Mouse (Mus musculus): ENCODE results near the gene Stard3. TPM values are rescaled to one million over a fixed set of nuclear protein-coding genes. Genes with fewer than 3 reads are reported as not detected.

The Stard3 gene
- polyA plus RNA-seq, 1 experiment from 2014 or later: 54.5 TPM

GRCm38 (mm10) chr11:98342000-98342945, 15.9 kb upstream of the Stard3 start:
- WGBS: 3% methylated on average over 29 of the region's 29 CpGs
- H3K27me3 ChIP-seq (ENCODE audit: low read depth, poor library complexity, severe bottlenecking): peaks cover 100% of the 10 kb centered on the region
- H3K4me3 ChIP-seq: peak overlapping the region; percentile 37

GRCm38 (mm10) chr11:98345253-98345652, 12.9 kb upstream of the Stard3 start:
- Histone ChIP-seq H3K9me3 (replicated peaks) (no peaks in the 10 kb centered on the region), H3K4me1 (peaks cover 52% of the 10 kb centered on the region), H3K4me3 (peak overlapping the region; percentile 39), H3K27ac (replicated peaks) (no peak overlapping the region), H3K27me3 (ENCODE audit: low read depth, poor library complexity, severe bottlenecking) (peaks cover 100% of the 10 kb centered on the region), H3K36me3 (no peaks in the 10 kb centered on the region)
- peak; percentile 82 for DNase-seq (ENCODE audit: low spot score)
- WGBS: 2% methylated on average over 14 of the region's 14 CpGs

More at GRCm38 (mm10) chr11:98342000-98342945, 15.9 kb upstream of the Stard3 start:
- Histone ChIP-seq H3K9me3 (replicated peaks) (no peaks in the 10 kb centered on the region), H3K27ac (replicated peaks) (no peak overlapping the region), H3K4me1 (peaks cover 44% of the 10 kb centered on the region), H3K36me3 (no peaks in the 10 kb centered on the region)
- peak; percentile 92 for DNase-seq (ENCODE audit: low spot score)

DNA sequence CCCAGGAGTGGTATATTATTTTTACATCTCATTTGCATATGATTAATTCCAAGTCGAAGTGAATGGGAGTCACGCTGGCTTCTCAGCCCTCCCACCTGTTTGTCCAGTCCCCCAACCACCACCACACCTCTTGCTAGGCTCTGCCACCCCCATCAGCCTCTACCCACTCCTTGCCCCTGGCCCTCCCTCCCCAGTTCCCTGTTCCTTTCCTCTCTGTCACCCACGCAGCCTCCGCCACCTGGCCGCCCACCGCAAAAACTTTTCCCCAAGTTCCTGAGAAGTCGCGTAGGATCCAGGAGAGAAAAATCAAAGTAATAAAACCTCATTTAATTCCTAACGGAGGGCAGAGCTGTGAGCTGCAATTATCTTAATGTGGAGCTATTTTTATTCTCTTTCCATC, 12.0 kb upstream of the Stard3 start:
- Histone ChIP-seq H3K27ac (replicated peaks) (no peak overlapping the region), H3K27me3 (ENCODE audit: low read depth, poor library complexity, severe bottlenecking) (peaks cover 100% of the 10 kb centered on the region), H3K4me1 (peaks cover 52% of the 10 kb centered on the region), H3K36me3 (no peaks in the 10 kb centered on the region), H3K4me3 (no peak overlapping the region), H3K9me3 (replicated peaks) (no peaks in the 10 kb centered on the region)
- WGBS: 5% methylated on average over 9 of the region's 9 CpGs
- DNase-seq (ENCODE audit: low spot score): no peak

- Histone ChIP-seq H3K27me3 (ENCODE audit: low read depth, poor library complexity, severe bottlenecking) (peaks cover 100% of the 10 kb centered on the region), H3K36me3 (no peaks in the 10 kb centered on the region), H3K4me1 (peaks cover 46% of the 10 kb centered on the region), H3K4me3 (peak overlapping the region; percentile 68), H3K27ac (replicated peaks) (no peak overlapping the region), H3K9me3 (replicated peaks) (no peaks in the 10 kb centered on the region)
- no peak for DNase-seq (ENCODE audit: low spot score)
- WGBS: 2% methylated on average over 10 of the region's 12 CpGs
Measured at GRCm38 (mm10) chr11:98347385-98348082, 10.6 kb upstream of the Stard3 start.

DNA sequence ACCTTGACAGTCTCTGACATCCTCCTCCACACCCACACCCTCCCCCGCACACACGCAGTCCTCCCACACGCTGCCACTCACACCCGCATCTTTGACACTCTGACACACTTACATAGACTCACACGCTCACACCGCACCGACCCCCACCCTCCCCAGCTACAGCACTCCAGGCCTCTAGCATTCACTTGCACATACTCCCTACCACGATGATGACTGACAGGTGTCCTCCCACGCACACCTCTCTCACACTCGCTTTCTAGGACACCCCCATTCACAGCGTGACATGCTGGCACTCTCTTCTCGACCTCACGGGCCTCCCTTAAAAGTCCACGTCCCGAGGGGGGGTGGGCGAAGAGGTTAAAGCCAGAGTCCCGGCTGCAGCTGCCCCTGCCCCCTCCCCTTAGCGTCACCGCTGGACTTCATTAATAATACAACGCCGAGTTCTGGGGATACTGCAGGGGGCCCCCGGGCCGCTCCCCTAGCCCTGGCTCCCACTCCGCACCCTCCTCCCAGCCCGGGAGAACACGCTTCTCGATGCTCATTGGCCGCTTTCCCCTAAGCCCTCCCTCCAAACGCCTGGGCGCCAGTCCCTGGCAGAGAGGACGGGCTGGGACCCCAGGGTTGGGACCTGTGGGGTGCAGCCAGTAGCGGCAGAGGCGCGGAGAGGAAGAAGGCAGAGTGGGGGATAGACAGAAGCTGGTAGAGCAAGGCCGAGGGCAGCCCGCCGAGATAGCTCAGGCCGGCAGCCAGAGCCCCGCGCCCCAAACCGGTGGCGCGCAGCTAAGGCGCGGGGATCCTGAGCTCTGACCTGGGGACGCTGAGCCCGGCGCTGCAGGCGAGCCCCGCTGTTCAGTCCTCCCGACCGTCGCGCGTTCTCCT, 9.8 kb upstream of the Stard3 start, which contains the start of gene Ppp1r1b:
Gene Ppp1r1b, plus strand, starts transcription at position 322 of the 879 bp plus-strand sequence.
- Histone ChIP-seq H3K36me3 (no peaks in the 10 kb centered on the region), H3K27ac (replicated peaks) (peak within 1 kb of the TSS; percentile 59; the same call in 1 of the 2 replicates), H3K9me3 (replicated peaks) (no peaks in the 10 kb centered on the region), H3K4me1 (peaks cover 46% of the 10 kb centered on the region), H3K27me3 (ENCODE audit: low read depth, poor library complexity, severe bottlenecking) (peaks cover 100% of the 10 kb centered on the region), H3K4me3 (peak within 1 kb of the TSS; percentile 68)
- WGBS: 1% methylated on average over 55 of the region's 55 CpGs
- peak; percentile 70 for DNase-seq (ENCODE audit: low spot score)

DNA sequence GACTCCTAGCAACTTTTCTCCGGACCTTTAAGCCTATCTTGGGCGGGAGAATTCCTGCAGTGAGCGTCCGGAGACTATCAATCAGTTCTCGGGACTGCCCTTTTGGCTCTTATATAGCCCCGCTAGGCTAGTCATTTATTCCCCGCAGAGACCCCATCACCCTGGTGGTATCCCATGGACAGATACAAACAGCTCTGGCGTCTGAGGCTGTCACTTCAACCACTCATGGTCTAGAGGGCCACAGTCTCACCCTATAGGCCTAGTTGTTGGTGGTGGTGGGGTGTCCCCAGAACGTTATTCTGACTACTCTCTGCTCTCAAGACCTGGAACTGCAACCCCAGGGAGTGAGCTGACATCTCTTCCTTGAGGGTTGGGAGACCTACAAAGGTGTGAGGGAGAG, 8.9 kb upstream of the Stard3 start:
- peak overlapping the region; percentile 68 for H3K4me3 ChIP-seq
- no peaks in the 10 kb centered on the region for H3K36me3 ChIP-seq
- H3K27ac ChIP-seq (replicated peaks): peak overlapping the region; percentile 59; the same call in 1 of the 2 replicates
- H3K4me1 ChIP-seq: peaks cover 46% of the 10 kb centered on the region
- H3K27me3 ChIP-seq (ENCODE audit: low read depth, poor library complexity, severe bottlenecking): peaks cover 100% of the 10 kb centered on the region
- no peaks in the 10 kb centered on the region for H3K9me3 ChIP-seq (replicated peaks)
- DNase-seq (ENCODE audit: low spot score): peak; percentile 17
- 3% methylated on average over 9 of the region's 9 CpGs for WGBS

GRCm38 (mm10) chr11:98352272-98352990, 5.7 kb upstream of the Stard3 start:
- Histone ChIP-seq H3K4me1 (peaks cover 42% of the 10 kb centered on the region), H3K4me3 (no peak overlapping the region), H3K27ac (replicated peaks) (no peak overlapping the region), H3K36me3 (no peaks in the 10 kb centered on the region), H3K9me3 (replicated peaks) (no peaks in the 10 kb centered on the region), H3K27me3 (ENCODE audit: low read depth, poor library complexity, severe bottlenecking) (peaks cover 96% of the 10 kb centered on the region)
- 78% methylated on average over 18 of the region's 18 CpGs for WGBS
- DNase-seq (ENCODE audit: low spot score): no peak

DNA sequence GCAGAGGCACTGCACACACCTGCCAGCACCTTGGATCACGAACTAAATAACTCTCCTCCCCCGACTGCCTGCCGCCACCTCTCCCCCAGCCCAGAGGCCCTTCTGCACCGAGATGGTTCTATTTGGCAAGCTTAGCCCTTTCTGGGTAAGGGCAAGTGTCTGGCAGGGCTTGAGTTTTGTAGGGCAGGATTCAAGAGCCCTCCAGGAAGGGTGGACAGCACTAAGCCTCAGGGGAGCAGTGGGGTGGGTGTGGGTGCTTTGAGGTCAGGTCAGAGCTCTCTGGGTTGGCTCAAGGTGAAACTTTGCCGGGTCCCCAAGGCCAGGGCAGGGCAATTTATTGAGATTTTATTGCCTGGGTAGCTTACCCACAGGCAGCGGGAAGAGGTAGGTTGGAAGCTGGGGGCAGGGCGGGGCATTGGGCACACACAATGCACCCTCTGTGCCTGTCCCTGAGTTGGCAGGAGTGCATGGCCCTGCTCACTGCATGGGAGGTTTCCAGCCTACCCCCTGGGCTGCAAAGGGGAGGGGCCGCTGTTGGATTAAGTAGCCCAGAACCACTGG, 4.4 kb upstream of the Stard3 start:
- H3K27ac ChIP-seq (replicated peaks): no peak overlapping the region
- H3K27me3 ChIP-seq (ENCODE audit: low read depth, poor library complexity, severe bottlenecking): peaks cover 85% of the 10 kb centered on the region
- no peaks in the 10 kb centered on the region for H3K36me3 ChIP-seq
- peaks cover 36% of the 10 kb centered on the region for H3K4me1 ChIP-seq
- no peaks in the 10 kb centered on the region for H3K9me3 ChIP-seq (replicated peaks)
- no peak overlapping the region for H3K4me3 ChIP-seq
- WGBS: 47% methylated on average over 8 of the region's 8 CpGs
- no peak for DNase-seq (ENCODE audit: low spot score)

DNA sequence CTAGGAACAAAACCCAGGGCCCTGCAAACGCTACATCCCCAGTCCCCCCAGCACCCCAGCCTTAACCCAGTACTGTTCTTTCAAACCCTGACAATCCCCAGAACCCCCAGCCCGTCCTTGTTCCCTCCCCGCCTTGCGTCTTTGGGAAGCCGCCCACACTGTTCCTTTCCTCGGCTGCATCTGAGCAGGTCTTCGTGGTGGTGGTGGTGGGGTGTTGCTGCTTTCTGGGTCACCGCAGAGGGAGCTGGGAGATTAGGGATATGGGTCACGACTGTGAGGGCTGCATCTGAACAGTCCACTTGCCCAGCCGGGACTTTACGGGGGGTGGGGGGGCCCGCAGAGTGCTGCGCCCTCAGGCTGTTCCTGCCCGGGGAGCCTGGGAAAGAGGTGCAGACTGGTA, 3.7 kb upstream of the Stard3 start:
- no peak overlapping the region for H3K4me3 ChIP-seq
- DNase-seq (ENCODE audit: low spot score): no peak
- WGBS: 62% methylated on average over 14 of the region's 14 CpGs
- peaks cover 78% of the 10 kb centered on the region for H3K27me3 ChIP-seq (ENCODE audit: low read depth, poor library complexity, severe bottlenecking)
- H3K4me1 ChIP-seq: peaks cover 36% of the 10 kb centered on the region
- H3K9me3 ChIP-seq (replicated peaks): no peaks in the 10 kb centered on the region
- no peak overlapping the region for H3K27ac ChIP-seq (replicated peaks)
- no peaks in the 10 kb centered on the region for H3K36me3 ChIP-seq

DNA sequence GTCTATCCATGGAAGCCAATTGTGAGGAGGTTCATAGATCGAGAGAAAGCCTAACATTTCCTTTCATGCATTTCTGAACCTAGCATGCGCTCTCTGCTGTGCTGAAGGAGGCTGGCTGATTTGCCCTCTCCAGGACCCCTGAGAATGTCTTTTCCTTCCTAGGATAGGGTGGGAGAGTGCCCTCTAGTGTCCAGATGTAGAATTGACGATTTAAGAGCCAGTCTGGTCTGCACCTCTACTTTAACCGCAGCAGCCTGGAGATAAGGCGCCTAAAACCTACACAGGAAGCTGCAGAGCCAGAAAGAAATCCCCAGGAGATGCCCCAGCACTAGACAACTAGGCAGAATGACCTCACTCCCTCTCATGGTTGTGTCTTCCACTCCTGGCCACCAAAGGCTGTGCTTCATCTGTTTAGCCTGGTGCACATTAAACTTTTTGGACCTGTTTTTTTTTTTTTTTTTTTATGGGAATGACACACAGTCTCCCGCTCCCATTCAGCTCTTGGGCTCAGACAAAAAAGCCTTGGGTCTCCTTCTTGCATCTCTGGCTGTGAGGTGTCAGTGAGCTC, 2.4 kb upstream of the Stard3 start:
- H3K9me3 ChIP-seq (replicated peaks): no peaks in the 10 kb centered on the region
- peaks cover 48% of the 10 kb centered on the region for H3K4me1 ChIP-seq
- peak; percentile 62 for DNase-seq (ENCODE audit: low spot score)
- H3K4me3 ChIP-seq: no peak overlapping the region
- H3K27ac ChIP-seq (replicated peaks): no peak overlapping the region
- WGBS: 13% methylated on average over 6 of the region's 6 CpGs
- H3K36me3 ChIP-seq: no peaks in the 10 kb centered on the region
- H3K27me3 ChIP-seq (ENCODE audit: low read depth, poor library complexity, severe bottlenecking): peaks cover 64% of the 10 kb centered on the region

GRCm38 (mm10) chr11:98356625-98357394, 1.4 kb upstream of the Stard3 start:
- Histone ChIP-seq H3K4me3 (peak overlapping the region; percentile 87), H3K9me3 (replicated peaks) (no peaks in the 10 kb centered on the region), H3K27ac (replicated peaks) (peak overlapping the region; percentile 92), H3K4me1 (peaks cover 58% of the 10 kb centered on the region), H3K36me3 (no peaks in the 10 kb centered on the region), H3K27me3 (ENCODE audit: low read depth, poor library complexity, severe bottlenecking) (peaks cover 54% of the 10 kb centered on the region)
- DNase-seq (ENCODE audit: low spot score): no peak
- WGBS: 78% methylated on average over 7 of the region's 7 CpGs

Data from midbrain, embryonic 10.5 days (tissue).